Mouse (Mus musculus) hindbrain, embryonic 11.5 days (tissue): ENCODE measurements around the gene Igflr1. TPM values are rescaled to one million over a fixed set of nuclear protein-coding genes. Genes with fewer than 3 reads are reported as not detected.

Experiments
- ATAC-seq: fragments of 200-750 bp; cut with Nextera tagmentation; 2 replicates; pipeline ENCODE4 v1.8.0; 2017; ENCODE audit warnings: mild to moderate bottlenecking, moderate TSS enrichment, moderate library complexity; ENCODE audit not compliant: low FRiP score
- DNase-seq: peaks from one replicate; pipeline ENCODE4 v3.0.0-alpha.2; 2015; ENCODE audit warnings: low spot score
- H3K27ac ChIP-seq: fragments of 300-500 bp; sonication (generic); 2 replicates; pipeline ENCODE4 v1.5.1; 2014; ENCODE audit warnings: mild to moderate bottlenecking, low read depth, low read length
- H3K27me3 ChIP-seq: fragments of 300-500 bp; sonication (generic); 2 replicates; pipeline ENCODE4 v1.6.1; 2014; ENCODE audit warnings: mild to moderate bottlenecking, low read length, moderate library complexity, mixed read lengths; ENCODE audit not compliant: control insufficient read depth, insufficient read depth
- H3K36me3 ChIP-seq: fragments of 300-500 bp; sonication (generic); 2 replicates; pipeline ENCODE4 v1.6.1; 2014; ENCODE audit warnings: mild to moderate bottlenecking, low read length, moderate library complexity, mixed read lengths; ENCODE audit not compliant: control insufficient read depth, insufficient read depth
- H3K4me1 ChIP-seq: fragments of 300-500 bp; sonication (generic); replicated peaks from 2 replicates; pipeline ENCODE4 v1.6.1; 2014; ENCODE audit warnings: low read length, mixed read lengths; ENCODE audit not compliant: control insufficient read depth, insufficient read depth
- H3K4me2 ChIP-seq: fragments of 300-500 bp; sonication (generic); replicated peaks from 2 replicates; pipeline ENCODE4 v1.6.1; 2014; ENCODE audit warnings: mild to moderate bottlenecking, low read depth, low read length
- H3K4me3 ChIP-seq: fragments of 300-500 bp; sonication (generic); 2 replicates; pipeline ENCODE4 v1.5.1; 2014; ENCODE audit warnings: low read depth, low read length
- H3K9ac ChIP-seq: fragments of 300-500 bp; sonication (generic); 2 replicates; pipeline ENCODE4 v1.6.1; 2014; ENCODE audit warnings: low read depth, low read length
- H3K9me3 ChIP-seq: fragments of 300-500 bp; sonication (generic); 2 replicates; pipeline ENCODE4 v1.6.1; 2016; ENCODE audit warnings: low read length; ENCODE audit not compliant: control insufficient read depth
- WGBS: fragments of 180-500 bp; shearing (Covaris S2); extraction: QIAGEN DNeasy Blood & Tissue Kit; methylation state at CpG from one replicate; pipeline ENCODE4 v1.1.7; 2014; 5-methylcytosine and 5-hydroxymethylcytosine counted together
- polyA plus RNA-seq: library from polyadenylated mRNA; unstranded; fragments of >200 nt; fragmentation: Nextera tagmentation; extraction: Ambion mirVana; gene quantifications from 2 replicates; pipeline ENCODE4 v1.2.1, GENCODE M21; 2014

Igflr1 gene
- polyA plus RNA-seq, 1 experiment from 2014 or later, result 3.6 TPM

DNA sequence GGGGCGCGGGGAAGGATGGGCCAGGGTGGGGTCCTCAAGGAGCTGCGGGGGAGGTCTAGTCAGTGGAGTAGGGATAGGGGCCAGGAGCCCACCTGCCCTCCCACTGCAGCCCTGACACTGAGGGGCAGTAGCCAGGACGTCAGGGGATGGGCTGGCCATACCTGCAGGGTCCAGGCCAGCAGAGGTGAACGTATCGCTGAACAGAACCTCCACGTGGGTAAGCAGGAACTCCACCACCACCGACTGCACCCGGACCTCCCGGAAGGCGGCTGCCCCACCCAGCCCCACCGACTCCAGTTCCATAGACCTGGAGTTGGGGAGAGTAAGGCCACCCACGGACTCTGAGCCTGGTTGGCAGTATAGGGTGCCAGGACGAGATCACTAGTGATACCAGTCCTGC lies 38.2 kb upstream of the Igflr1 start:
- H3K9ac ChIP-seq, result no peak overlapping the region
- WGBS, result 81% methylated on average over 14 of the region's 14 CpGs
- H3K4me2 ChIP-seq, result no peak overlapping the region
- no peak overlapping the region for H3K27ac ChIP-seq
- no peak overlapping the region for H3K4me3 ChIP-seq
- DNase-seq, result no peak
- no peak for ATAC-seq
- H3K27me3 ChIP-seq, result 0 out of 2 replicates have a peak, but pooled peaks cover 2% of the 10 kb centered on the region
- 0 out of 2 replicates have a peak, but pooled peaks cover 6% of the 10 kb centered on the region for H3K4me1 ChIP-seq
- peaks cover 32% of the 10 kb centered on the region for H3K36me3 ChIP-seq
- no peaks in the 10 kb centered on the region for H3K9me3 ChIP-seq

DNA sequence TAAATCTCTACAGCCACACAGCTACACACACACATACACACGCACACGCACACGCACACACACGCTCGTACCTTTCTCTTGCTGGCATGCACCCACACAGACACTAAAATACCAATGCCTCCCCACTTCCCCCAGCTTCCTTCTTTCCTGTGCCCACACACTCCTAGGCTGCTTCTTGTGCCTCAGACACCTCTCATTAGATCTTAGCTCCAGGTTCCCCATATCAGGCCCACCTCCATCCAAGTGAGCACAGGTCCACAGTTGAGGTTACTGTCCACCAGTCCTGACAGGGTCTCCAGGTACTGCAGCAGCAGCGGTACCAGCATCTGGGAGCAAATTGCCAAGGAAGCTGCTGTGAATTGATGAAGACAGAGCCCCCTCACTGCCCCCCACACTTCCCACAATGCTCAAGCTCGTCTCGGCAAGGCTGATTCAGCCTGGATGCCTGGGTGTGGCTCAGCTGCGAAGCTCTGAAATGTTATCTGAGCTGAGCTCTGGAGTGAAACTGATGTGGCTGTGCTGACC lies 33.9 kb upstream of the Igflr1 start:
- Histone ChIP-seq H3K9ac (peak overlapping the region; percentile 40; the same call in 1 of the 2 replicates), H3K4me2 (peak overlapping the region; percentile 14; the same call in 1 of the 2 replicates)

DNA sequence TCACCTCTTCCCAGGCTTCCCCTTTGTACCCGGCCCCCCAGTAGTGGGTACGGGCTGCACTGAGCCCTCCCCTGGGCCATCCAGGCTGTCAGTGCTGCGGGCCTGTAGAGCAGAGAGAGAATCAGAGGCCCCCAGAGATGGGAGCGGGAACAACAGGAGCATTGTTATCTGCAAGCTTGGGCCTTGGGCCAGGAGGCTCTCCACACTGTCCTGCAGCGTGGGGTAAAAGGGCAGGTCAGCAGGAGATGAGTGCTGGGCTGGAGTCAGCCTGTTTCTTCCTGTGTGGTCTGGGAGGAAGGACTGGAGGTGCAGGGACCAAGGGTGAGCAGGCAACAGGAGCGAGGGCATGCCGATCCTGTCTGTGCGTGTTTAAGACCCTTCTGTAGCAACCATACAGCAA lies 32.3 kb upstream of the Igflr1 start:
- Histone ChIP-seq H3K4me1 (peaks cover 17% of the 10 kb centered on the region), H3K36me3 (peaks cover 22% of the 10 kb centered on the region), H3K27ac (no peak overlapping the region), H3K9me3 (no peaks in the 10 kb centered on the region), H3K27me3 (no peaks in the 10 kb centered on the region), H3K4me3 (peak overlapping the region; percentile 79), H3K4me2 (peak overlapping the region; percentile 79), H3K9ac (peak overlapping the region; percentile 88)
- WGBS, result 17% methylated on average over 8 of the region's 8 CpGs
- peak; percentile 53 for DNase-seq
- 0 out of 2 replicates have a peak, but pooled peaks have one; percentile 0 for ATAC-seq

More for the DNA sequence above, 33.9 kb upstream of the Igflr1 start:
- H3K9me3 ChIP-seq, result no peaks in the 10 kb centered on the region
- ATAC-seq (no peak), DNase-seq (no peak)
- H3K4me1 ChIP-seq, result peaks cover 18% of the 10 kb centered on the region
- 0 out of 2 replicates have a peak overlapping the region, but pooled peaks have one; percentile 6 for H3K4me3 ChIP-seq
- WGBS, result 83% methylated on average over 9 of the region's 9 CpGs
- peaks cover 25% of the 10 kb centered on the region for H3K36me3 ChIP-seq
- H3K27me3 ChIP-seq, result no peaks in the 10 kb centered on the region
- H3K27ac ChIP-seq, result no peak overlapping the region

DNA sequence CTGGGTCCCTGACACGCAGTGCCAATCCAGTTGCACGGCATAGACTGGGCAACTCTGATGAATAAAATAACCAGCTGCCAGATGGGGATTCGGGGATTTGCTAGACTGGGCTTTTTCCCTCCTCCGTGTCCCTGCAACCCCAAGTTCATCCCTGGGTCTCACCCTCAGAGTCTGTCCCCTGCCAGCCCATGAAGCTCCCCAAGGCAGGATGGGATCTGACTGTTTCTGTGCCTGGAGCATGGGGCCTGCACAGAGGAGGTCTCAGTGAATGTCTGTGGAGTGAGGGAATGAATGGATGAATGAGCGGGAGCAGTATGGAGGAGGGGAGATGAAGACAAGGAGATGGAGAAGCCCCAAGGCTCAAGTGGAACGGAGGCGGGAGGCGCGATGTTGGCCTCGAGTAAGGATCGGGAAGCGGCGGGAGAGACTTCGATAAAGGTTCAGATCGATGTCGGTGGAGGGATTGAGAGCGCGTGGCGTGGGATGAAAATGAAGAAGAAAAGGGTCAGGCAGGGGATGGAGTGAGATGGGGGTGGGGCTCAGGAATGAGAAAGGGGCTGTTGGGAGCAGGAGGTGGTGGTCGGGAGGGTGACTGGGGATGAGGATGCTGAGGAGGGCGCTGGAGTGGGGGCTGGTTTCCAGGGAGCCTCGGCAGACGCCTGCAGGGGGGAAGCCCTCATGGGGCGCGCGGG lies 31.1 kb upstream of the Igflr1 start:
- DNase-seq, result peak; percentile 62
- H3K27ac ChIP-seq, result peak overlapping the region; percentile 92
- H3K4me2 ChIP-seq, result peak overlapping the region; percentile 79
- H3K9ac ChIP-seq, result peak overlapping the region; percentile 88
- no peaks in the 10 kb centered on the region for H3K27me3 ChIP-seq
- WGBS, result 5% methylated on average over 25 of the region's 26 CpGs
- peaks cover 14% of the 10 kb centered on the region for H3K36me3 ChIP-seq
- no peaks in the 10 kb centered on the region for H3K9me3 ChIP-seq
- H3K4me1 ChIP-seq, result peaks cover 17% of the 10 kb centered on the region
- peak; percentile 45 for ATAC-seq
- H3K4me3 ChIP-seq, result peak overlapping the region; percentile 79

DNA sequence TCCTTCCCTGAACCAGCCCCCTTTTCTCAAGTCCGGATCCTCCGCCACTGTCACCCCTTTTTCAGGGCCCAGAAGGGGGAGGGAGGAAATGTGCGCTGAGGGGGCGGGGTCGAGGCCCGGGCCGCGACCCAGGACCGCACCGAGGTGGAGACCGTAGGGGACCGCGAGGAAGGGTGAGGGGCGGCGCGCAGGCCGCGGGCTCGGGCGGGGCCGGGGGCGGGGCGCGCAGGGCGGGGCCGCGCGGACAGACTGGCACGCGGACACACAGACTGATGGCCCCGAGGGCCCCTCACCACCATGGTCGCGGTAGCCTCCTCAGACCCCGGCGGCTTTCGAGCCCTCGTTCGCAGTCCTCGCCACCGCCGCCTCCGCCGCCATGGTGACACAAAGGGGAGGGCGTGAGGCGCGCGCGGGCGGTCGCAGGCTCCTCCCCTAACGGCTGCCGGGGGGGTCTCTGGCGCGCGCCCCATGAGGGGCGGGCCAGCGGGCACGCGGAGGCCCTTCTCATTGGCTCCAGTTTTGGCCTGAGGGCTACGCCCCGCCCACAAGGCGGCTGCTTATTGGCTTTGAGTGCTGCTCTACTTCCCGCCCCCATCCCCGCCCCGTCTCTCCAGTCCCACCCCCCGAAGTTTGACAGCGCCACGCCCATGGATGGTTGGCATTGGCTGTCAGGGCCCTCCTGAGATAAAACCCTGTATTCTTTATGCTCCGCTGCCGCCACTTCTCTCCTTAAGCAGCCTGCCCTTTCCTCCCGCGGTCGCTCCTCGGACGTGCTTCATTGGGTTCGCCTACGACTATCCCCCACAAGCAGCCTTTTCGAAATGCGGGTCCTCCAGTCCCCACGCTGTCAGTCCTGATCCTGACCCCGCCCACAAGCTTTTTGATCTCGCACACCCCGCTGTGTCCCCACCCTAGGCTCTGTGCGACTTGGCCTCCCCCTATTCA lies 30.3 kb upstream of the Igflr1 start, which contains the start of gene Arhgap33:
Gene Arhgap33 (minus strand): TSS at position 428 of the 945 bp plus-strand sequence.
- Histone ChIP-seq H3K4me2 (peak within 1 kb of the TSS; percentile 79), H3K27me3 (no peaks in the 10 kb centered on the region), H3K9ac (peak within 1 kb of the TSS; percentile 88), H3K9me3 (no peaks in the 10 kb centered on the region), H3K4me1 (peaks cover 17% of the 10 kb centered on the region), H3K27ac (peak within 1 kb of the TSS; percentile 92), H3K4me3 (peak within 1 kb of the TSS; percentile 79), H3K36me3 (peaks cover 14% of the 10 kb centered on the region)
- peak; percentile 93 for ATAC-seq
- 2% methylated on average over 67 of the region's 84 CpGs for WGBS
- peak; percentile 99 for DNase-seq

DNA sequence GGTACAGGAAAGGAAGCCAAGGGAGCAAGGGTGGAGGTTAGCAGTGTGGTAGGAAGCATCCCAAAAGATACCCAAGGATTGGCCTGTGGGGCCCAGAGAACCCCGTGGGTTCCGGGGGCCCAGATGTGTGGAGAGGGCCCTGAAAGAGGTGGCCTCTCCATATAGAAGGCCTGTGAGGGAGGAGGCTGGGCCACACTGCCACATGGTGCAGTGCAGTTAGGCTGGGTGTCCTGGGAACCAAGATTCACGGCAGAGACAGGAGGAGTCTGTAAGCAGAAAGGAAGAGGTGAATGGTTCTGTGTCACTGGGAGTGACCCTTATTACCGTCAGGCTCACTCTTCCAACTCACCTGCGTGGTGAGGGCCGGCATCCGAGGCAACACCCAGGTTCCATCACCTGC lies 24.7 kb upstream of the Igflr1 start:
- Histone ChIP-seq H3K4me1 (peaks cover 2% of the 10 kb centered on the region; the same call in 1 of the 2 replicates), H3K9ac (no peak overlapping the region), H3K4me2 (no peak overlapping the region), H3K27me3 (no peaks in the 10 kb centered on the region), H3K9me3 (no peaks in the 10 kb centered on the region), H3K36me3 (no peaks in the 10 kb centered on the region), H3K4me3 (no peak overlapping the region), H3K27ac (no peak overlapping the region)
- WGBS, result 91% methylated on average over 7 of the region's 7 CpGs
- ATAC-seq (no peak), DNase-seq (no peak)

DNA sequence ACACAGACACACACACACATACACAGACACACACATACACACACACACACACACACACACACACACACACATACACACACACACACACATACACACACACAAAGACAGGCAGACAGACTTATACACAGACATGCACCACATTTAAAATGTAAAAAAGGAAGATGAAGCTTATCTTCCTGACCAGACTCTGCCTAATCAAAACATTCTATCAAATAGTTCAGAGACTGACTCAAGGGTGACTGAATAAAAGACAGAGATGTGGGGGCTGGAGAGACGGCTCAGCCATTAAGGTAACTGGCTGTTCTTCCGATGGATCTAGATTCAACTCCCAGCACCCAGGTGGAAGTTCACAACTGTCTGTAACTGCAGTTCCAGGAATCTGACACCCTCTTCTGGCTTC lies 20.9 kb upstream of the Igflr1 start:
- no peak overlapping the region for H3K4me3 ChIP-seq
- H3K9me3 ChIP-seq, result no peaks in the 10 kb centered on the region
- H3K36me3 ChIP-seq, result no peaks in the 10 kb centered on the region
- H3K27me3 ChIP-seq, result no peaks in the 10 kb centered on the region
- no peaks in the 10 kb centered on the region for H3K4me1 ChIP-seq
- WGBS, result 93% methylated on average over 2 of the region's 2 CpGs
- H3K4me2 ChIP-seq, result no peak overlapping the region
- DNase-seq, result no peak
- no peak overlapping the region for H3K9ac ChIP-seq
- no peak for ATAC-seq
- H3K27ac ChIP-seq, result no peak overlapping the region

DNA sequence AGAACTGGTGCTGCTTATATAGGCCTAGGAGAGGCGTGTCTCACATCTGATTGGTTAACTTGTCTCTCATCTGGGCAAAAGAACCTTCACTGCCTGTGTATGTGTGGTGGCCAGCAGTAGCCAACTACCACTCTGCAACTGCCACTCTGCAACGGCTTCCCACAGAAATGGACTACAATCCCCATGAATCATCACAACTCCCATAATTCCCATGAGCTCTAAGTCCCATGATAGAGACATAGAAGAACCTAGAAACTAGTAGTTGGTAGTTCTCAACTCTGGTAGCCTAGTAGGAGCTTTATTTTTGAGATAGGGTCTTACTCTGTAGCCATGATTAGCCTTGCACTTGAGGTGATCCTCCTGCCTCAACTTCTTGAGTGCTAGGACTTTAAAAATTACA lies 15.3 kb upstream of the Igflr1 start:
- no peak for ATAC-seq
- Histone ChIP-seq H3K9me3 (no peaks in the 10 kb centered on the region), H3K27me3 (no peaks in the 10 kb centered on the region), H3K9ac (no peak overlapping the region), H3K36me3 (no peaks in the 10 kb centered on the region), H3K4me3 (no peak overlapping the region), H3K27ac (no peak overlapping the region), H3K4me2 (no peak overlapping the region), H3K4me1 (peaks cover 3% of the 10 kb centered on the region; the same call in 1 of the 2 replicates)
- WGBS, result 90% methylated on average over 2 of the region's 2 CpGs
- DNase-seq, result no peak
